Mouse (Mus musculus): ENCODE data around the gene Galnt17.

- TF ChIP-seq CTCF (IDR thresholded peaks at IDR 0.05; ENCODE audit: low read depth, low read length) (no peak), EP300 (IDR thresholded peaks at IDR 0.05; ENCODE audit: insufficient read depth, low read depth, low read length) (no peak), POLR2A (IDR thresholded peaks at IDR 0.05; ENCODE audit: insufficient read depth, low read length) (no peak)
Observed at GRCm38 (mm10) chr5:131321286-131321685, 13.0 kb upstream of the Galnt17 start.
